Comparison of ENCODE assay signal across 16 mouse cellular contexts in genomic region chr4:58663628-58664205, GRCm38 (mm10).
DNase-seq lines count a peak whose midpoint lies in the region; ATAC-seq lines count a peak whose summit lies in the region.
"Had no signal": no experiment of that assay in that cellular context is flagged by ENCODE, and none has a peak within 500 bp of the region (broad histone marks: within the 10 kb centered on the region; RNA-seq: fewer than 3 reads in every experiment).

No protein-coding gene starts in this region.

- WGBS in hindbrain, embryonic 14.5 days, result 60% methylated on average over 6 of the region's 6 CpGs
- 57% methylated on average over 6 of the region's 6 CpGs for WGBS in hindbrain, embryonic 12.5 days

- ATAC-seq in hindbrain, embryonic 14.5 days (ENCODE audit: low FRiP score), result peak; percentile 40; the same call in 1 of the 2 replicates
- no peak for ATAC-seq in hindbrain, embryonic 12.5 days (ENCODE audit: low FRiP score)
- ATAC-seq: forebrain, embryonic 15.5 days; midbrain, embryonic 16.5 days had no signal

- no peaks in the 10 kb centered on the region for H3K36me3 ChIP-seq in hindbrain, embryonic 14.5 days (replicated peaks; ENCODE audit: control insufficient read depth, insufficient read depth)
- H3K36me3 ChIP-seq in hindbrain, embryonic 12.5 days, result no peaks in the 10 kb centered on the region
- H3K36me3 ChIP-seq: forebrain, embryonic 15.5 days; neural tube, embryonic 13.5 days had no signal

- DNase-seq in hindbrain, embryonic 14.5 days (ENCODE audit: low spot score), result no peak
- peak; percentile 89 for DNase-seq in NIH3T3 (ENCODE audit: low read depth)
- peak; percentile 15 for DNase-seq in brain, adult 2 months (ENCODE audit: low read depth, low spot score)
- peak; percentile 67 for DNase-seq in hindlimb bud, embryonic 11.5 days (ENCODE audit: extremely low spot score, low read depth, low spot score)
- DNase-seq in left cerebral cortex, adult 11 months (ENCODE audit: low spot score), result no peak
- no peak for DNase-seq in thymus, postnatal 14 days
- DNase-seq: cerebellum, adult 11-12 months; heart, postnatal 10 days; kidney, adult 11 months; left cerebral cortex, postnatal 4 days; retina, postnatal 1 day had no signal

- H3K9ac ChIP-seq in hindbrain, embryonic 14.5 days, result no peak overlapping the region
- no peak overlapping the region for H3K9ac ChIP-seq in hindbrain, embryonic 12.5 days
- H3K9ac ChIP-seq: forebrain, embryonic 15.5 days; neural tube, embryonic 13.5 days had no signal

- no peaks in the 10 kb centered on the region for H3K9me3 ChIP-seq in hindbrain, embryonic 14.5 days (ENCODE audit: control insufficient read depth, low read length)
- no peaks in the 10 kb centered on the region for H3K9me3 ChIP-seq in hindbrain, embryonic 12.5 days (replicated peaks)
- H3K9me3 ChIP-seq: forebrain, embryonic 15.5 days; neural tube, embryonic 13.5 days had no signal

- H3K4me3 ChIP-seq in hindbrain, embryonic 14.5 days (replicated peaks; ENCODE audit: low read length), result no peak overlapping the region
- H3K4me3 ChIP-seq in hindbrain, embryonic 12.5 days, result no peak overlapping the region
- H3K4me3 ChIP-seq: forebrain, embryonic 15.5 days; layer of hippocampus, adult 2 months; neural tube, embryonic 13.5 days had no signal

- no peak overlapping the region for H3K27ac ChIP-seq in hindbrain, embryonic 14.5 days
- H3K27ac ChIP-seq in hindbrain, embryonic 12.5 days, result no peak overlapping the region
- H3K27ac ChIP-seq: forebrain, embryonic 15.5 days; layer of hippocampus, adult 2 months; neural tube, embryonic 13.5 days had no signal

- no peaks in the 10 kb centered on the region for H3K27me3 ChIP-seq in hindbrain, embryonic 14.5 days (ENCODE audit: control insufficient read depth, insufficient read depth, low read length)
- H3K27me3 ChIP-seq in hindbrain, embryonic 12.5 days, result no peaks in the 10 kb centered on the region
- H3K27me3 ChIP-seq: forebrain, embryonic 15.5 days had no signal

- no peak overlapping the region for H3K4me2 ChIP-seq in hindbrain, embryonic 14.5 days (replicated peaks)
- H3K4me2 ChIP-seq in hindbrain, embryonic 12.5 days (replicated peaks), result no peak overlapping the region
- H3K4me2 ChIP-seq: forebrain, embryonic 15.5 days; neural tube, embryonic 13.5 days had no signal

- peaks cover 7% of the 10 kb centered on the region; the same call in 1 of the 2 replicates for H3K4me1 ChIP-seq in hindbrain, embryonic 14.5 days (replicated peaks; ENCODE audit: control insufficient read depth, insufficient read depth, low read length)
- H3K4me1 ChIP-seq in hindbrain, embryonic 12.5 days, result 0 out of 2 replicates have a peak, but pooled peaks cover 5% of the 10 kb centered on the region

Comparison
In these comparisons a context has a peak if more than half of its experiments do, and no peak if none do; other contexts are left out.
1. DNase-seq: peak in NIH3T3 (single experiment), brain, adult 2 months (single experiment) and hindlimb bud, embryonic 11.5 days (single experiment); none in hindbrain, embryonic 14.5 days (single experiment), left cerebral cortex, adult 11 months (single experiment) and thymus, postnatal 14 days (single experiment).